Mouse (Mus musculus) adrenal gland, postnatal 25 days (tissue): ENCODE data around the gene Usp28. TPM values are rescaled to one million over a fixed set of nuclear protein-coding genes. Genes with fewer than 3 reads are reported as not detected.

Source experiments
- DNase-seq: peaks from one replicate; pipeline ENCODE4 v3.0.0; 2021; ENCODE audit warnings: mixed read lengths
- total RNA-seq: library from RNA; stranded (reverse); gene quantifications from 2 replicates; pipeline ENCODE4 v1.2.3, GENCODE M21; 2021

Gene Usp28
- total RNA-seq, 1 experiment from 2014 or later: 14.3 TPM

- no peak for DNase-seq
These were observed 38.8 kb downstream of the Usp28 start for GRCm38 (mm10) chr9:49023956-49024355.

- DNase-seq: no peak
These were observed 39.4 kb downstream of the Usp28 start for GRCm38 (mm10) chr9:49024529-49024928.

GRCm38 (mm10) chr9:49034764-49035163, 49.6 kb downstream of the Usp28 start:
- peak; percentile 70 for DNase-seq

GRCm38 (mm10) chr9:49050901-49051300, 65.7 kb downstream of the Usp28 start:
- no peak for DNase-seq

- DNase-seq: peak; percentile 58
These were observed 66.2 kb downstream of the Usp28 start for GRCm38 (mm10) chr9:49051349-49051748.

GRCm38 (mm10) chr9:49054028-49054427, 68.9 kb downstream of the Usp28 start:
- DNase-seq: no peak

GRCm38 (mm10) chr9:49055333-49056205, 70.4 kb downstream of the Usp28 start, which contains the start of gene Zw10:
Zw10 (plus strand) TSS chr9:49055613.
- peak; percentile 94 for DNase-seq

- no peak for DNase-seq
These were observed 91.7 kb downstream of the Usp28 start for GRCm38 (mm10) chr9:49076847-49077246.

GRCm38 (mm10) chr9:49081107-49081506, 95.9 kb downstream of the Usp28 start, which contains the start of gene Tmprss5:
Tmprss5 (plus strand) TSS chr9:49081260.
- DNase-seq: no peak

- peak; percentile 78 for DNase-seq
These were observed 96.4 kb downstream of the Usp28 start for GRCm38 (mm10) chr9:49081561-49081960.

- DNase-seq: no peak
These were observed 102.1 kb downstream of the Usp28 start for GRCm38 (mm10) chr9:49087317-49087716.

Other genes starting within 250 kb of the Usp28 start
- 21.0 and 21.6 TPM in 2 replicates for gene Zbtb16, start 149.2 kb upstream of the Usp28 start, total RNA-seq
- 3.2 and 3.8 TPM in 2 replicates for gene Htr3a, start 74.3 kb upstream of the Usp28 start, total RNA-seq
- gene Htr3b, start 20.4 kb upstream of the Usp28 start, total RNA-seq: 0.43 TPM in 1 of 2 replicates, not detected in the other
- 18.9 TPM in 2 replicates for gene Zw10, start 70.2 kb downstream of the Usp28 start, total RNA-seq
- 0.94 TPM in 1 of 2 replicates, not detected in the other for gene Tmprss5, start 95.9 kb downstream of the Usp28 start, total RNA-seq